11 mouse cellular contexts compared by ENCODE assay signal in the genomic region with DNA sequence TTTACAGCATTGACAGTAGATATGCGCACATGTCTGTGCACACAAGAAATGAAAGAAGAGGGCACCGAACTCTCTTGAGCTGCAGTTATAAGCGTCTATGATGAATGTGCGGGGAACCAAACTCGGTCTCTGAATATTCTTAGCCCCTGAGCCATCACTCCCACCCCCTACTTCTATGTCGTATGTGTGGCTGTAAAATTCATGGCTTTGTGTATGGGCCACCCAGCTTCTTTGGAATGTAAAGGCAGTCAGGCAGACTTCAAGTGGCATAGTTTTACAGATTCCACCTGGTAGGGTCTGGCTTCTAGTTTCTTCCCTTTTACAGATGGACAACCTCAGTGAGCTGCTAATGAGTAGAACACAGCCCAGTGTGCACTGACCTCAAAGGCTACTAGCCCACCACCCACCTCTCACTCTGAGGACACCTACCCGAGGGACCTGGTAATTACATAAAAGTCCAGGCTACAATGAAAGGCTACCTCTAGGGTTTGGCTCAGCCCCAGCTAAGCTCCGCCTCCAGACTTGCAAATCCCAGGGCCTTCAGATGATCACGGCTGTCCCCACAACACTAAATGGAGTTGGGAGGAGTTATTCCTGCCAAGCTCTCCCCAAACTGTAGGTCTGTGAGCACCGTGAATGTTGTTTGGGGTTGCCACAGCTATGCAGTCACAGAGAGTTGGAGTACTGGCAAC. TPM values are rescaled to one million over a fixed set of nuclear protein-coding genes. Genes with fewer than 3 reads are reported as not detected.
DNase-seq lines count a peak whose midpoint lies in the region; ATAC-seq lines count a peak whose summit lies in the region.
"Had no signal": no experiment of that assay in that cellular context is flagged by ENCODE, and none has a peak within 500 bp of the region (broad histone marks: within the 10 kb centered on the region; RNA-seq: fewer than 3 reads in every experiment).

No protein-coding gene starts in this region.

- no peak for ATAC-seq in heart, embryonic 12.5 days (ENCODE audit: insufficient number of reproducible peaks, low FRiP score)
- peak; percentile 26; the same call in 1 of the 2 replicates for ATAC-seq in limb, embryonic 15.5 days (ENCODE audit: insufficient number of reproducible peaks, low FRiP score, low TSS enrichment, low read depth)

- H3K4me1 ChIP-seq in heart, embryonic 10.5 days: peaks cover 52% of the 10 kb centered on the region
- peaks cover 21% of the 10 kb centered on the region for H3K4me1 ChIP-seq in heart, embryonic 12.5 days (replicated peaks)
- peaks cover 36% of the 10 kb centered on the region for H3K4me1 ChIP-seq in limb, embryonic 15.5 days

- 59% methylated on average over 10 of the region's 10 CpGs for WGBS in heart, embryonic 10.5 days
- 64% methylated on average over 10 of the region's 10 CpGs for WGBS in heart, embryonic 12.5 days
- WGBS in limb, embryonic 15.5 days: 34% methylated on average over 10 of the region's 10 CpGs

- intact Hi-C loops in heart, postnatal 10 days (cut with DNase I): no loop called here

- no peak overlapping the region for H3K27ac ChIP-seq in heart, embryonic 10.5 days
- no peak overlapping the region for H3K27ac ChIP-seq in heart, embryonic 12.5 days (ENCODE audit: poor library complexity, severe bottlenecking)
- H3K27ac ChIP-seq in limb, embryonic 15.5 days: peak overlapping the region; percentile 33; the same call in 1 of the 2 replicates
- H3K27ac ChIP-seq: layer of hippocampus, adult 2 months; liver, embryonic 14.5 days had no signal

- H3K9ac ChIP-seq in heart, embryonic 12.5 days: no peak overlapping the region
- no peak overlapping the region for H3K9ac ChIP-seq in limb, embryonic 15.5 days
- H3K9ac ChIP-seq: liver, embryonic 14.5 days had no signal

- H3K4me2 ChIP-seq in heart, embryonic 12.5 days: no peak overlapping the region
- no peak overlapping the region for H3K4me2 ChIP-seq in limb, embryonic 15.5 days

- H3K9me3 ChIP-seq in heart, embryonic 10.5 days: no peaks in the 10 kb centered on the region
- no peaks in the 10 kb centered on the region for H3K9me3 ChIP-seq in heart, embryonic 12.5 days (replicated peaks)
- H3K9me3 ChIP-seq in limb, embryonic 15.5 days: no peaks in the 10 kb centered on the region

- no peaks in the 10 kb centered on the region for H3K36me3 ChIP-seq in heart, embryonic 10.5 days
- no peaks in the 10 kb centered on the region for H3K36me3 ChIP-seq in heart, embryonic 12.5 days
- no peaks in the 10 kb centered on the region for H3K36me3 ChIP-seq in limb, embryonic 15.5 days

- no peak overlapping the region for H3K4me3 ChIP-seq in heart, embryonic 10.5 days
- H3K4me3 ChIP-seq in heart, embryonic 12.5 days: no peak overlapping the region
- no peak overlapping the region for H3K4me3 ChIP-seq in limb, embryonic 15.5 days
- H3K4me3 ChIP-seq: layer of hippocampus, adult 2 months had no signal

- DNase-seq in heart, embryonic 10.5 days (ENCODE audit: low spot score): peak; percentile 74
- DNase-seq in adrenal gland, postnatal 36 days: peak; percentile 55 to 66
- peak; percentile 84 for DNase-seq in kidney, adult 9 months
- DNase-seq in heart, postnatal 10 days: no peak
- no peak for DNase-seq in cerebellum, adult 11-12 months
- no peak for DNase-seq in spleen, adult 12 weeks (ENCODE audit: low spot score)

- H3K27me3 ChIP-seq in heart, embryonic 10.5 days (ENCODE audit: insufficient read depth, poor library complexity, severe bottlenecking): no peaks in the 10 kb centered on the region
- no peaks in the 10 kb centered on the region for H3K27me3 ChIP-seq in heart, embryonic 12.5 days (replicated peaks)
- 0 out of 2 replicates have a peak, but pooled peaks cover 3% of the 10 kb centered on the region for H3K27me3 ChIP-seq in limb, embryonic 15.5 days

RNA-seq across cellular contexts. Expression of a gene that starts 17.6 kb away (rescaled TPM):
- polyA plus RNA-seq in heart, embryonic 10.5 days (2016; fragmentation: Nextera tagmentation; extraction: Ambion mirVana): 0.30 and 0.57 TPM in 2 replicates
- polyA plus RNA-seq in heart, embryonic 12.5 days (2016; fragmentation: Nextera tagmentation; extraction: Ambion mirVana): 0.22 and 0.46 TPM in 2 replicates
- total RNA-seq in adrenal gland, postnatal 36 days (2021): under 1 TPM; 0.73 to 0.82 TPM
- polyA plus RNA-seq in limb, embryonic 15.5 days (2015; fragmentation: Nextera tagmentation; extraction: Ambion mirVana): 0.72 and 0.76 TPM in 2 replicates
- total RNA-seq in heart, postnatal 10 days (2021): under 1 TPM; 0.10 to 0.22 TPM
- polyA plus RNA-seq: heart, embryonic 14.5 days had no signal

RNA-seq across cellular contexts. Expression of a gene that starts 18.5 kb away (rescaled TPM):
- 24.5 and 35.2 TPM in 2 replicates for polyA plus RNA-seq in heart, embryonic 10.5 days (2016; fragmentation: Nextera tagmentation; extraction: Ambion mirVana)
- 53.3 and 58.5 TPM in 2 replicates for polyA plus RNA-seq in heart, embryonic 12.5 days (2016; fragmentation: Nextera tagmentation; extraction: Ambion mirVana)
- 10 to 100 TPM; 74.8 to 83.2 TPM for total RNA-seq in adrenal gland, postnatal 36 days (2021)
- polyA plus RNA-seq in limb, embryonic 15.5 days (2015; fragmentation: Nextera tagmentation; extraction: Ambion mirVana): 33.1 and 40.7 TPM in 2 replicates
- total RNA-seq in heart, postnatal 10 days (2021): 10 to 100 TPM; 68.1 to 70.8 TPM

RNA-seq across cellular contexts. Expression of a gene that starts 26.1 kb away (rescaled TPM):
- polyA plus RNA-seq in heart, embryonic 10.5 days (2016; fragmentation: Nextera tagmentation; extraction: Ambion mirVana): 5.0 and 5.1 TPM in 2 replicates
- 4.7 TPM in 2 replicates for polyA plus RNA-seq in heart, embryonic 12.5 days (2016; fragmentation: Nextera tagmentation; extraction: Ambion mirVana)
- 1 to 10 TPM; 6.3 to 8.7 TPM for total RNA-seq in adrenal gland, postnatal 36 days (2021)
- 4.0 and 4.1 TPM in 2 replicates for polyA plus RNA-seq in limb, embryonic 15.5 days (2015; fragmentation: Nextera tagmentation; extraction: Ambion mirVana)
- total RNA-seq in heart, postnatal 10 days (2021): 1 to 10 TPM; 2.9 to 3.8 TPM

Comparison
In these comparisons a context has a peak if more than half of its experiments do, and no peak if none do; other contexts are left out.
1. DNase-seq: peak in heart, embryonic 10.5 days (single experiment), adrenal gland, postnatal 36 days (2 of 2) and kidney, adult 9 months (single experiment); none in heart, postnatal 10 days (0 of 2), cerebellum, adult 11-12 months (single experiment) and spleen, adult 12 weeks (single experiment).